Mouse (Mus musculus): Measurements from ENCODE around the gene 6030445D17Rik. TPM values are rescaled to one million over a fixed set of nuclear protein-coding genes. Genes with fewer than 3 reads are reported as not detected.

6030445D17Rik gene
- total RNA-seq (2021) = under 1 TPM; 0.15 to 0.21 TPM
- long read RNA-seq, experiment 1 = 0 reads
- long read RNA-seq, experiment 2 = 0 reads

GRCm38 (mm10) chr4:136462086-136462838 lies at the start of gene 6030445D17Rik:
6030445D17Rik (plus strand) TSS chr4:136462250.
- DNase-seq = peak; percentile 88 to 95

DNA sequence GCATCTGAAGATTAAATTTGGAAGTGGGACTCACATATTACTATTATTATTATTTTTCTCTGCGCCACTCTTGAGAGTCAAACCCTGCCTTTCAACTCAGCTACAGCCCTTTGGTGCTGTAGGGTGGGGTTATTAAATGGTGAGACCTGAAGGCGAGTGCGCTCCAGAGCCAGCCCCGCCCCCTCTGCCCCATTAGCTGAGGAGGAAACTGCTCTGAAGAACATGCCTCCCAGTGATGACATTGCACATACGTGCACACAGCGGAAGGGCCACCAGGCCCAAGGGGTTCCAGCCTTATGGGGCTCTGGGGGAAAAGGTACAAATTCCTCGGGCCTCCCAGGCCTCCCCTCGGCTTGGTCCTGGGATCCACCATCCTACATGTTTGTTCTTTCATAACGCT lies 46.6 kb upstream of the 6030445D17Rik start:
- no peak for DNase-seq

GRCm38 (mm10) chr4:136418962-136419361 lies 43.1 kb upstream of the 6030445D17Rik start:
- DNase-seq = no peak

DNA sequence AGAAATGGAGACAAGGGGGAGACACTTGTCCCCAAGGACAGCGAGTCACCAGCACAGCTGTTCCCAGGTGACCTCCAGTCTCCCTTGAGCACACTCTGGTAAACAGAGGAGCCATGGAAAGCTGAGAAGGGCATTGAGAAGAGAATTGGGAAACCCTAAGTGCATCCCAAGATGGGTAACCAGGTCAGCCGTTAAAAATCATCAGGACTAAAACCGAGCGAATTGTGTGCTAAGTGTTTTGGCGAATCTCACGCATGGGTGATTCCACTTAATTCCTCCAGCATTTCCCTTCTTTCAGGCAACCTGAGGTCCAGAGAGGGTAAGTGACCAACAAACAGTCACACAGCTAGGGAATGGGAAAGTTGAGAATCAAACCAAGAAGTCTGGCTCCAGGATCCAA lies 42.7 kb upstream of the 6030445D17Rik start:
- no peak for DNase-seq

DNA sequence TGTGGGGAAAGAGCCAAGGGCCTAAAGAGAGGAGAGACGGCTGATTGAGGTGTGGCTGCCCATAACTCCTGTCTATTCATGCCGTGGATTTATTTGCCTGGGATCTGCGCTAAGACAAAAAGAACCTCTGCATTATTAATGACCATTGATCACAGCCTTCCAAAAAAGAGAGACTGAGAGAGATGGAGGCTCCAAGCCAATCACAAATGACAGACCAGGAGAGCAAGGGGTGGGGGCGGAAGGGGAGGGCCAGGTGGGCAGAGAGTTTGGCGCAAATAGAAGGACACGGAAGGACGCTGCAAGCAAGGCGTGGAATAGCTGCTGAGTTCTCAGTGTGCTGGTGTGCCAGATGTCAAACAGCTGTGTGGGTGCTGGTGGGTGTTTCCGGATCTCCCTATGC lies 38.8 kb upstream of the 6030445D17Rik start, which contains the start of gene Htr1d:
Htr1d (plus strand) TSS at position 301 of the 400 bp plus-strand sequence.
- no peak for DNase-seq

GRCm38 (mm10) chr4:136424120-136424999 lies 37.7 kb upstream of the 6030445D17Rik start:
- DNase-seq = no peak

DNA sequence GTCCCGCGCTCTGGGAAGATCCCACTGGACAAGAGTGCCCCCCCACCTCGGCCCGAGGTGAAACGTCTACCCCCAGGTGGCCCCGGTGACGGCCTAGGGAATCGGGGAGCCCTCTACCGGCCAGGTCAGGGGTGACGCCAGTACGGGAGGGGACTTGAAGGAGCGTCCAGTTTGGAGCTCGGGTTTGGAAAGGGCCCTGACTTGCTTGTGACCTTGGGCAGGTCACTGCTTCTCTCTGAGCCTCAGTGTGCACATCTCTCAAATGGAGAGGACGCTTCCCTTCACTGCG lies 37.1 kb upstream of the 6030445D17Rik start:
- no peak for DNase-seq

- peak; percentile 31 to 44 for DNase-seq
Measured at GRCm38 (mm10) chr4:136430609-136431375, 31.3 kb upstream of the 6030445D17Rik start.

- peak; percentile 44 to 76 for DNase-seq
Measured at GRCm38 (mm10) chr4:136431376-136431693, 30.7 kb upstream of the 6030445D17Rik start.

GRCm38 (mm10) chr4:136434029-136434428 lies 28.0 kb upstream of the 6030445D17Rik start:
- no peak for DNase-seq

GRCm38 (mm10) chr4:136439106-136439505 lies 22.9 kb upstream of the 6030445D17Rik start:
- DNase-seq = no peak

DNA sequence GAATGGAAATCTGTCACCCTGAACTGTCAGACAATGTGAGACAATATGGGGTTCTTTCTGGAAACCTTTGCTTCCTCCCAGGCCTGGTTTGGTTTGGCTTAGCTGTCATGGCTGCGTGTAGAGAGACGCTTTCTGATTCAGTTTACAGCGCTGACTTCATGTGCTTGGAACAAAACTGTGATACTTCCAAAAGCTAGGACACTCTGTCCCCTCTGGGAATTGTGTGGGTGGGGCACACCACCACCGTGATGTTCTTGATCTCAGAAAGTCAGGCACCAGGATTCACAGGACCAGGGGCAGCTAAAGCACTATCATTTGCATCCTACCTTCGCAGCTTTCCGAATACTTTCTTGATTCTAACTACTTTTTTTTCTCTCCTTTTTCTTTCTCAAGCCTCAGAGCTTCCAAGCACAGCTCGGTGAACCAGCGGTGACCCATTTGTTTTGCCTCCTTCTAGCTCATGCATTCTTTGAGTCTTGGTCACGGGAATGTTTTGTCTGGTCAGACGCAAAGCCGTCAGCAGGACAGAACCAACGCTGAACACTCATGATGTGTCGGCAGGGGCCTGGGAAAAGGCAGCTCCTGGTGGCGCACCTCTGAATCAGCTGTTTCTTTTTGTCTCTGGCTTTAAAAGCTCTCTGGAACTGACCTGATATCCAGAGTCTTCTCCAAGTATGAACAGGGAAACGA lies 20.6 kb upstream of the 6030445D17Rik start:
- DNase-seq = peak in 1 of 2 experiments; percentile 46

- DNase-seq = no peak
Measured at GRCm38 (mm10) chr4:136444561-136444960, 17.5 kb upstream of the 6030445D17Rik start.

DNA sequence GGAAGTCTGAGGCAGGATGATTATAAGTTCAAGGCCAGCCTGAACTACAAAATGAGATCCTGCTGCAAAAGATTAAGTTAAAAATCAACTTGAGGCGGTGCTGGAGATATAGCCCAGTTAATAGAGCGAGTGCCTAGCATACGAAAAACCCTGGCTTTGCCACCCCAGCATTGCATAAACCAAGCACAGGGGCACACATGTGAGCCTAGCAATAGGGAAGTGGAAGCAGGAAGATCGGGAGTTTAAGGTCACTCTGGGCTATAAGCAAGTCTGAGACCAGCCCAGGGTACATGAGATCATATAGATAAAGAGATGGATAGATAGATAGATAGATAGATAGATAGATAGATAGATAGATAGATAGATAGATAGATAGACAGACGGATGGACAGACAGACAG lies 12.3 kb upstream of the 6030445D17Rik start:
- DNase-seq = no peak

- DNase-seq = no peak
Measured at GRCm38 (mm10) chr4:136450271-136450670, 11.8 kb upstream of the 6030445D17Rik start.

- no peak for DNase-seq
Measured at GRCm38 (mm10) chr4:136451564-136451963, 10.5 kb upstream of the 6030445D17Rik start.

GRCm38 (mm10) chr4:136452286-136452685 lies 9.8 kb upstream of the 6030445D17Rik start:
- no peak for DNase-seq

DNA sequence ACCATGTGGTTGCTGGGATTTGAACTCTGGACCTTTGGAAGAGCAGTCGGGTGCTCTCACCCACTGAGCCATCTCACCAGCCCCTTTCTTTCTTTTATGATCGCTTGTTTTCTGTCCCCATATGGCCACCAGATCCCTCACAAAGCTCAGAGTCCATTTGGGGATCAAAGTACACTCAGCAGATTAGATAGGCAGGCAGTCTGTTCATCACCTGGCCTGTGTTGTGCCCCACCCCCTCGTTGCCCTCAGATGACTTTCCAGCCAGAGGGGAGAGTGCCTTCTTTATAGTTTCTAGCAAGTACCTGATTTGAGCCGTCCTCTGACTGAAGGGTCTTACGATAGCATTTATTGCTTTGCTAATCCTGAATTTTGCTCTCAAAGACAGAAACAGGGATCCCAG lies 9.3 kb upstream of the 6030445D17Rik start:
- DNase-seq = no peak

- peak; percentile 69 to 94 for DNase-seq
Measured at GRCm38 (mm10) chr4:136454850-136455260, 7.2 kb upstream of the 6030445D17Rik start.

DNA sequence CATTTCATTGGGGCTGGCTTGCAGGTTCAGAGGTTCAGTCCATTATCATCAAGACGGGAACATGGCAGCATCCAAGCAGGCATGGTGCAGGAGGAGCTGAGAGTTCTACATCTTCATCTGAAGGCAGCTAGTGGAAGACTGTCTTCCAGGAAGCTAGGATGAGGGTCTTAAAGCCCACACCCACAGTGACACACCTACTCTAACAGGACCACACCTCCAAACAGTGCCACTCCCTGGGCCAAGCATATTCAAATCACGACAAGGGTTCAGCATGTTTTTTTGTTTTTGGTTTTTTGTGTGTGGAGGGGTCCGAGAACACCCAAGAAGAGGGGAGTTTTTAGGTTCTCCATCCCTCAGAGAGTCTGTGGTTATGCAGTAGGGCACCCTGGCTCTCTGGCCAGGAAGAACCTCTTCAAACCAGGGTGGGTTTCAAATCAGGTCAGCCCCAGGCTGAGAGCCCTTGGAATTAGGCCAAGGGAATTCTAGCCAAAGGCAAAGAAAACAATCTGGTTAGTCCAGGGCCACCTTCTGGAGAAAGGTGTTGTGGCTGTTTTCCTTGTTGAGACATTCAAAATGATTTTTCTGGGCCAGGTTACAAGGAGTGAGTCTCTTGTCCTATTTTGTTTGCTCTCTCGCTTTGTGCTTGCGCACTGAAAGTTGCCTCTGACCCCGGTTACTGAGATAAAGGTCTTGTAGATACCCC lies 5.4 kb upstream of the 6030445D17Rik start:
- DNase-seq = no peak

- no peak for DNase-seq
Measured at GRCm38 (mm10) chr4:136458276-136458675, 3.8 kb upstream of the 6030445D17Rik start.
